Mouse (Mus musculus): ENCODE measurements around the gene 1700016K19Rik. TPM values are rescaled to one million over a fixed set of nuclear protein-coding genes. Genes with fewer than 3 reads are reported as not detected.

1700016K19Rik gene
- total RNA-seq, 1 experiment = 1.2 TPM

DNA sequence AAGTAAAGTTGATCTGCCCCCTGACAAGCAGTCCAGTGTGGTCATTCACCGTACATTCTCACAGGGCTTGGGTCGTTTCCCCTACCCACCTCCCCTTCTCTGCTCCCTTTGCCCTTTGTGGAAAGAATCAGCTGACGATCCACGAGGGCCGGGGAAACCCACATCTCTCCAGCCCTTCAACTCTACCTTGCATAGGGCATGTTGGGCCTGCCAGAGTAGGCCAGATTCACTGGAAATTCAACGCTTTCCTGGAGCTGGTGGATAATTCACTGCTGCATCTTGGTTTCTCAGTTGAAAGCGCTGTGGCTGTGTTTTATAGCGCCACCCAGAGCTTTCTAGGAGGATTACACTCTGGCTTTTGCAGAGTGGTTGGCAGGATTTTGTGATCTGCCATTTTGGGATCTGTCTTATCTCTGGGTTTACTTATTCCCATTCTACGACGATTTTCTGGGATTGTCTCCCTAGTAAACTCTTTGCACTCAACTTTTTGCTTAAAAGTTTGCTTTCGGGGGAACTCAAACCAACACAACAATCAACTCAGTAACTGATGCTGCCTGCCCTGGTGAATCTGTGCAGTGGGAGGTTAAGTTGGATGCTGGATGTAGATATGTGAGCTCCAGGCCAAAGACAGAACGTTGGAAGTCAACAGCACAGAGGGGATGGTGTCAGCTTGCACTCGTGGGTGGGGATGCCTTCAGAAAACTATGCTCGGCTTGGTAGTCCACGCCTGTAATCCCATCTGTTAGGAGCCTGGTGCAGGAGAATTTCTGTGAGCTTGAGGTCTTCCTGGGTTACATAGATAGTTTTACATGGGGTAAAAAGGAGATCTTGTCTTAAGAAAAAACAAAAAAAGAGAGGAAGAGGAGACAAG lies 8.5 kb upstream of the 1700016K19Rik start:
- H3K4me1 ChIP-seq (ENCODE audit: control insufficient read depth in 2 of 2, insufficient read depth in 2 of 2, low read length in 2 of 2, poor library complexity in 1 of 2) = no peaks in the 10 kb centered on the region
- no peak for DNase-seq (ENCODE audit: low read depth, low spot score)
- TF ChIP-seq HCFC1 (IDR thresholded peaks at IDR 0.05; ENCODE audit: borderline replicate concordance, insufficient read depth, low read length) (no peak), ZC3H11A (IDR thresholded peaks at IDR 0.05; ENCODE audit: borderline replicate concordance, low read depth, low read length) (peak; percentile 12; the same call in 1 of the 2 replicates)
- no peak overlapping the region for H3K9ac ChIP-seq (ENCODE audit: insufficient read depth, low read depth, low read length, poor library complexity, severe bottlenecking)
- H3K9me3 ChIP-seq (ENCODE audit: control insufficient read depth, insufficient read depth, low read depth, low read length) = no peaks in the 10 kb centered on the region
- H3K27ac ChIP-seq (ENCODE audit: insufficient read depth, low read depth, low read length, poor library complexity, severe bottlenecking) = no peak overlapping the region
- H3K36me3 ChIP-seq (ENCODE audit: control insufficient read depth, insufficient read depth, low read length, poor library complexity, severe bottlenecking) = no peaks in the 10 kb centered on the region
- H3K4me3 ChIP-seq (ENCODE audit: insufficient read depth in 1 of 2, low read depth in 1 of 2, low read length in 2 of 2, poor library complexity in 1 of 2, severe bottlenecking in 1 of 2) = no peak overlapping the region
- in situ Hi-C loops (cut with MboI; ENCODE audit: low sequenced_read_pairs in 2 of 2, unreplicated experiment in 2 of 2) = no loop called here

DNA sequence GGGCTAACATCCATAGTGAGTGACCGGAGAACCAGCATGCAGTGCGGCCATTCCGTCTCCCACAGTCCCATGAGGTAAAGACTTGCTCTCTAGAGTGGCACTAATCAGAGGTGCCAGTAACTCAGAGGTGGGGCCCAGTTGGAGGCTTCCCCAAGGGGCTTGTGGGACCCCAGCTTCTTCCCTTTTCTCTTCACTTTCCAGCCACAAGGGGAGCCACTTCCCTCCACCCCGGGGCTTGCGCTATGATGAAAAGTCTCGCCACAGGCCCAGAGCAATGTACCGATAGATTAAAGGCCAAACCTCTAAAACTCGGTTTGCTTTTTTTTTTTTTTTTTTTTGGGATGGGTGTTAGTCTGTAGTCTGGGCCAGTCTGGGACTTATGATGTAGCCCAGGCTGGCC lies 7.8 kb upstream of the 1700016K19Rik start:
- H3K27ac ChIP-seq (ENCODE audit: insufficient read depth, low read depth, low read length, poor library complexity, severe bottlenecking) = no peak overlapping the region
- H3K9ac ChIP-seq (ENCODE audit: insufficient read depth, low read depth, low read length, poor library complexity, severe bottlenecking) = no peak overlapping the region
- no peak overlapping the region for H3K4me3 ChIP-seq (ENCODE audit: insufficient read depth in 1 of 2, low read depth in 1 of 2, low read length in 2 of 2, poor library complexity in 1 of 2, severe bottlenecking in 1 of 2)
- no peak for DNase-seq (ENCODE audit: low read depth, low spot score)
- no peaks in the 10 kb centered on the region for H3K36me3 ChIP-seq (ENCODE audit: control insufficient read depth, insufficient read depth, low read length, poor library complexity, severe bottlenecking)
- H3K9me3 ChIP-seq (ENCODE audit: control insufficient read depth, insufficient read depth, low read depth, low read length) = no peaks in the 10 kb centered on the region
- in situ Hi-C loops (cut with MboI; ENCODE audit: low sequenced_read_pairs in 2 of 2, unreplicated experiment in 2 of 2) = no loop called here
- H3K4me1 ChIP-seq (ENCODE audit: control insufficient read depth in 2 of 2, insufficient read depth in 2 of 2, low read length in 2 of 2, poor library complexity in 1 of 2) = no peaks in the 10 kb centered on the region
- no peak for TF ChIP-seq HCFC1 (IDR thresholded peaks at IDR 0.05; ENCODE audit: borderline replicate concordance, insufficient read depth, low read length)
- TF ChIP-seq ZNF384 (IDR thresholded peaks at IDR 0.05; ENCODE audit: low read depth, low read length) = no peak
- TF ChIP-seq MAFK (IDR thresholded peaks at IDR 0.05; ENCODE audit: insufficient read depth, low read depth, low read length) = no peak
- TF ChIP-seq CHD2 (IDR thresholded peaks at IDR 0.05; ENCODE audit: low read depth, low read length) = no peak
- TF ChIP-seq ZC3H11A (IDR thresholded peaks at IDR 0.05; ENCODE audit: borderline replicate concordance, low read depth, low read length) = no peak

DNA sequence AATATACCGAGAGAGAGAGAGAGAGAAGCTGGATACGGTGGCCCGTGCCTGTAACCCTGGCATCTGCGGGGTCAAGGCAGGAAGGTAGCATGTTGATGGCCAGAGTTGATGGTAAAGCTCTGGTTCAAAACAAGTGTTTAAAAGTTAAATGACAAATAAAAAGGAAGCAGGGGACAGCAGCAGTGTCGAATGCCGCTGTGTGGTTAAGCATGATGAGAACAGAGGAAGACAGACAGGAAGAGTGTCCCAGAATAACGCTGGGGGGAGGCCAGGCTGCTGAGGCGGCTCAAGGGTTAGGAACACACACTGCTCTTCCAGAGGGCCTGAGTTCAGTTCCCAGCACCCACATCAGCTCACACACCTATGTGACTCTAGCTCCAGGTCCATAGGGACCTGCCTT lies 7.2 kb upstream of the 1700016K19Rik start:
- Histone ChIP-seq H3K4me3 (ENCODE audit: insufficient read depth in 1 of 2, low read depth in 1 of 2, low read length in 2 of 2, poor library complexity in 1 of 2, severe bottlenecking in 1 of 2) (no peak overlapping the region), H3K36me3 (ENCODE audit: control insufficient read depth, insufficient read depth, low read length, poor library complexity, severe bottlenecking) (no peaks in the 10 kb centered on the region), H3K4me1 (ENCODE audit: control insufficient read depth in 2 of 2, insufficient read depth in 2 of 2, low read length in 2 of 2, poor library complexity in 1 of 2) (no peaks in the 10 kb centered on the region), H3K27ac (ENCODE audit: insufficient read depth, low read depth, low read length, poor library complexity, severe bottlenecking) (no peak overlapping the region), H3K9me3 (ENCODE audit: control insufficient read depth, insufficient read depth, low read depth, low read length) (no peaks in the 10 kb centered on the region), H3K9ac (ENCODE audit: insufficient read depth, low read depth, low read length, poor library complexity, severe bottlenecking) (no peak overlapping the region)
- no peak for DNase-seq (ENCODE audit: low read depth, low spot score)
- in situ Hi-C loops (cut with MboI; ENCODE audit: low sequenced_read_pairs in 2 of 2, unreplicated experiment in 2 of 2) = no loop called here
- TF ChIP-seq CHD2 (IDR thresholded peaks at IDR 0.05; ENCODE audit: low read depth, low read length) (no peak), HCFC1 (IDR thresholded peaks at IDR 0.05; ENCODE audit: borderline replicate concordance, insufficient read depth, low read length) (no peak), ZC3H11A (IDR thresholded peaks at IDR 0.05; ENCODE audit: borderline replicate concordance, low read depth, low read length) (no peak), ZNF384 (IDR thresholded peaks at IDR 0.05; ENCODE audit: low read depth, low read length) (no peak), MAFK (IDR thresholded peaks at IDR 0.05; ENCODE audit: insufficient read depth, low read depth, low read length) (no peak)

DNA sequence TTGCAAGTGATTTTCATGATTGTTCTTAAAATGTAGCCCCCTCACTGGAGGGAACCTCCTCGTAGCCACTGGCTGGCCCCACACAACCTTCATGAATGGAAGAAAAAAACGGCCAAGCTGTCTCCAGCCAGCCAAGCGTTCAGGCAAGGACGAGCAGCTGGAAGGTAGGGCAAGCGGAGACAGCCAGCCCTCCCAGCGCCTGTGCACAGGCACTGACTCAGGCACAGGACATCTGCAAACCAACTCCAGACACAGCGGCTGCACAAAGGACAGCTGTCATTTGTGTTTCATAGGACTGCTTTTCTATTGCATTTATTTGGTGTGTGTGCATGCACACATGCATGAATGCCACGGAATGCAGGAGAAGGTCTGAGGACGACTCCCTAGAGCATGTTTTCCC lies 5.4 kb upstream of the 1700016K19Rik start:
- 0 out of 4 replicates have a peak, but pooled peaks cover 0 to under 1% of the 10 kb centered on the region in 2 experiments for H3K4me1 ChIP-seq (ENCODE audit: control insufficient read depth in 2 of 2, insufficient read depth in 2 of 2, low read length in 2 of 2, poor library complexity in 1 of 2)
- no peak for TF ChIP-seq ZNF384 (IDR thresholded peaks at IDR 0.05; ENCODE audit: low read depth, low read length)
- no peak for TF ChIP-seq HCFC1 (IDR thresholded peaks at IDR 0.05; ENCODE audit: borderline replicate concordance, insufficient read depth, low read length)
- TF ChIP-seq CHD2 (IDR thresholded peaks at IDR 0.05; ENCODE audit: low read depth, low read length) = no peak
- no peak for TF ChIP-seq MAFK (IDR thresholded peaks at IDR 0.05; ENCODE audit: insufficient read depth, low read depth, low read length)
- no peak for TF ChIP-seq ZC3H11A (IDR thresholded peaks at IDR 0.05; ENCODE audit: borderline replicate concordance, low read depth, low read length)
- no peaks in the 10 kb centered on the region for H3K9me3 ChIP-seq (ENCODE audit: control insufficient read depth, insufficient read depth, low read depth, low read length)
- H3K27ac ChIP-seq (ENCODE audit: insufficient read depth, low read depth, low read length, poor library complexity, severe bottlenecking) = no peak overlapping the region
- H3K4me3 ChIP-seq (ENCODE audit: insufficient read depth in 1 of 2, low read depth in 1 of 2, low read length in 2 of 2, poor library complexity in 1 of 2, severe bottlenecking in 1 of 2) = no peak overlapping the region
- no peak overlapping the region for H3K9ac ChIP-seq (ENCODE audit: insufficient read depth, low read depth, low read length, poor library complexity, severe bottlenecking)
- in situ Hi-C loops (cut with MboI; ENCODE audit: low sequenced_read_pairs in 2 of 2, unreplicated experiment in 2 of 2) = no loop called here
- DNase-seq (ENCODE audit: low read depth, low spot score) = no peak
- no peaks in the 10 kb centered on the region for H3K36me3 ChIP-seq (ENCODE audit: control insufficient read depth, insufficient read depth, low read length, poor library complexity, severe bottlenecking)
